Mouse (Mus musculus) midbrain, embryonic 15.5 days (tissue): ENCODE data around the gene Eif2b1. TPM values are rescaled to one million over a fixed set of nuclear protein-coding genes. Genes with fewer than 3 reads are reported as not detected.
"Not testable (repeated sequence)": the region's sequence is repeated elsewhere in the genome, so short reads cannot be mapped to it uniquely, and the experiment has no call there.

ENCODE experiments used
- ATAC-seq: fragments of 200-750 bp; cut with Nextera tagmentation; replicated peaks from 2 replicates; pipeline ENCODE4 v1.8.0; 2017; ENCODE audit warnings: moderate TSS enrichment
- H3K27ac ChIP-seq: fragments of 300-500 bp; sonication (generic); 2 replicates; pipeline ENCODE4 v1.5.1; 2015; ENCODE audit warnings: mild to moderate bottlenecking, inconsistent platforms
- H3K27me3 ChIP-seq: fragments of 300-500 bp; sonication (generic); replicated peaks from 2 replicates; pipeline ENCODE4 v1.6.1; 2015; ENCODE audit warnings: inconsistent platforms
- H3K36me3 ChIP-seq: fragments of 300-500 bp; sonication (generic); replicated peaks from 2 replicates; pipeline ENCODE4 v1.6.1; 2015; ENCODE audit warnings: inconsistent platforms
- H3K4me1 ChIP-seq: fragments of 300-500 bp; sonication (generic); 2 replicates; pipeline ENCODE4 v1.6.1; 2015; ENCODE audit warnings: inconsistent platforms
- H3K4me2 ChIP-seq: fragments of 300-500 bp; sonication (generic); 2 replicates; pipeline ENCODE4 v1.6.1; 2015; ENCODE audit warnings: inconsistent platforms, mild to moderate bottlenecking, moderate library complexity
- H3K4me3 ChIP-seq: fragments of 300-500 bp; sonication (generic); 2 replicates; pipeline ENCODE4 v1.5.1; 2015; ENCODE audit warnings: mild to moderate bottlenecking, inconsistent platforms
- H3K9ac ChIP-seq: fragments of 300-500 bp; sonication (generic); 2 replicates; pipeline ENCODE4 v1.6.1; 2015; ENCODE audit warnings: mild to moderate bottlenecking, inconsistent platforms
- H3K9me3 ChIP-seq: fragments of 300-500 bp; sonication (generic); 2 replicates; pipeline ENCODE4 v1.6.1; 2016; ENCODE audit warnings: inconsistent platforms
- WGBS: fragments of 180-500 bp; shearing (Covaris S2); methylation state at CpG from one replicate; pipeline ENCODE4 v1.1.7; 2015; ENCODE audit warnings: mixed read lengths; 5-methylcytosine and 5-hydroxymethylcytosine counted together
- polyA plus RNA-seq: library from polyadenylated mRNA; unstranded; fragments of >200 nt; fragmentation: Nextera tagmentation; extraction: Ambion mirVana; gene quantifications from 2 replicates; pipeline ENCODE4 v1.2.1, GENCODE M21; 2015

The Eif2b1 gene
- 62.6 and 63.4 TPM in 2 replicates for polyA plus RNA-seq

DNA sequence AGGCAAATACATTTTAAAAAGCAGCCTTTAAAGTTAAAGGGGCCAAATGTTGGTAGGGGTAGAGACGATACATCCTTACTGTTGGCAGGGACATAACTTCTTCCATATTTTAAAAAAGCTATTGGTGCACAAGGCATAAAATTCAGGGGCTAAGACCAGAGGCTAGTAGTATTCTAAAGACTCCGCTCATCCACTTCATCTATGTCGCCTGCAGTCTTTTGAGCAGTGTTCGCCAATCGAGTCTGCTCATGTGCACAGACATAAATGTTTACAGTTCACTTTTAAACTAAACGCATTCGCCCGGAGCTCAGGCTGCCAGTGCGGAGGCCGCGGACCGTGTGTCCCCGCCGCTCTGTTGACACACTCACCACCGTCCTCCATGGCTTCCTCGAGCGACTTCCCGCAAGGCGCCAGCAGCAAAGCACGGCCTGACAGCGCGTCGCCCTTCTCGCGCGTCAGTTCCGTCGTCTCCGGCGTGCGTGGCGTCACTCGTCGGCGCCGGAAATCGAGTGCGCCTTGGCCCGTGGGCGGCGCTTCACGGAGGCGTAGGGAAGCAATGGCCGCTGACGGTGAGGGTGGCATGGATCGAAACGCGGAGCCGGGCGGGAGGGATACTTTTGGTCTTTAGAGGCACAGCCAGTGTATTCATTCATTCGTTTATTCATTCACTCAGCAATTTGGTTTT, at the start of gene Eif2b1, which contains the start of gene Gtf2h3:
Eif2b1 (minus strand) TSS at position 499 of the 685 bp plus-strand sequence.
Gtf2h3 (plus strand) TSS at position 508 of the 685 bp plus-strand sequence.
- H3K4me3 ChIP-seq: peak within 1 kb of the TSS; percentile 78
- peak; percentile 93 for ATAC-seq

DNA sequence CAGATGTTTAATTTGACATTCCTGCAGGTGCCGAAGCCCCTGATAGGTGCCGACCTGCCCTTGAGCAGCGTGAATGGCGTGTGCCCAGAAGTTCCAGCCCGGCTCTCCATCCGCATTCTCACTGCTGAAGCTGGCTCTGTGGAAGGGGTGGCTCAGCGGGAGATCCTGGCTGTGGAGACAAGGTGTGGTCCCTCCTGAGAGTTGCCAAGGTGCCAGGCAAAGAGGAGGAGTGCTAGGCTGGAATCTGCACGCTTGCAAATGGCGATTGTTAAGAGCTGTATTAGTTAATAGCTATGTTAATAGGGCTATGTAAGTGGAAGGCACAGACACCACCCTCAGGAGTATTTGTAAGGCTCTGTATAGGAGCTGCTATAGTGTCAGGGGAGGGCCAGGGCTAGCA, 45.4 kb upstream of the Eif2b1 start:
- Histone ChIP-seq H3K4me2 (no peak overlapping the region), H3K27me3 (no peaks in the 10 kb centered on the region), H3K36me3 (0 out of 2 replicates have a peak, but pooled peaks cover 5% of the 10 kb centered on the region), H3K9ac (no peak overlapping the region), H3K4me1 (peaks cover 8% of the 10 kb centered on the region), H3K4me3 (no peak overlapping the region), H3K9me3 (no peaks in the 10 kb centered on the region), H3K27ac (no peak overlapping the region)
- 92% methylated on average over 9 of the region's 9 CpGs for WGBS
- ATAC-seq: no peak

More for the DNA sequence above, at the start of gene Eif2b1, which contains the start of gene Gtf2h3:
- 1% methylated on average over 51 of the region's 51 CpGs for WGBS
- Histone ChIP-seq H3K9ac (peak within 1 kb of the TSS; percentile 74), H3K4me2 (peak within 1 kb of the TSS; percentile 90), H3K9me3 (no peaks in the 10 kb centered on the region), H3K4me1 (peaks cover 25% of the 10 kb centered on the region), H3K27me3 (no peaks in the 10 kb centered on the region), H3K27ac (peak within 1 kb of the TSS; percentile 73), H3K36me3 (peaks cover 15% of the 10 kb centered on the region; the same call in 1 of the 2 replicates)

DNA sequence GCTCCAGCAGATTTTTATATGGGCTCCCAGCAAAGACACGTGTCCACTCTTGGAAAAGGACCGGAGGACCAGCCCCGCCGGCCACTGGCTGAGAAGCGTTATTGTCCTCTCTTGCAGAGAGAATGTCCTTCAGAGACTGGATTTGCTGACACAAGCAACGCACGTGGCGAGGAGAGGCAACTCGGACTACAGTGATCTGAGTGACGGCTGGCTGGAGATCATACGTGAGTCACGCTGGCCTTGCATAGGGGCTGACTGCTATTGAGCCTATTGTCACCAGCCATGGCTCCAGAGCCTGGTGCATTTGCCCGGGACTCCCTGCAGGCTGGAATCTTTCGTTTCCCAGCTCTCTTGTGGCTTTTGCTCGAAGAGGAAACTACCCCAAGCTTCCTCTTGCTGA, 44.0 kb upstream of the Eif2b1 start:
- H3K27me3 ChIP-seq: no peaks in the 10 kb centered on the region
- ATAC-seq: no peak
- H3K9me3 ChIP-seq: no peaks in the 10 kb centered on the region
- no peak overlapping the region for H3K9ac ChIP-seq
- peaks cover 5% of the 10 kb centered on the region; the same call in 1 of the 2 replicates for H3K36me3 ChIP-seq
- peaks cover 1% of the 10 kb centered on the region for H3K4me1 ChIP-seq
- no peak overlapping the region for H3K27ac ChIP-seq
- 85% methylated on average over 15 of the region's 15 CpGs for WGBS
- no peak overlapping the region for H3K4me3 ChIP-seq
- no peak overlapping the region for H3K4me2 ChIP-seq

DNA sequence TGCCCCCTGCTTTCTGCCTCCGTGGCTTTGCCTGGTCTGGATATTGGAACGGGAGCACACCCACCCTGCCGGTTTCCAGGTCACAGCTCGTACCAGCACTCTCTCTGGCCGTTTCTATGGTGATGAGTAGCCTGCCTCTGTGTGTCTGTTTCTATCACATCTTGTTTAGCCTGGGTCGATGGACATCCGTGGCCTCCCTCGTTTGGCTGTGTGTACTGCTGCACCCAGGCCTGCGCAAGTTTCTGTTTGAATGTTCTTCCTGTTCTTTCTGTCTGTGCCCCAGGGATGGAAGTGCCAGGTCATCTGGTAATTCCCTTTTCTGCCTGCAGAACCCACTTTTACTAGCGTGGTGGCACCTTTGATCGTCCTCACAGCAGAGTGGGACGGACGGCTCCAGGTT, 42.4 kb upstream of the Eif2b1 start:
- Histone ChIP-seq H3K27me3 (no peaks in the 10 kb centered on the region), H3K4me2 (no peak overlapping the region), H3K9me3 (no peaks in the 10 kb centered on the region), H3K36me3 (peaks cover 8% of the 10 kb centered on the region; the same call in 1 of the 2 replicates), H3K4me1 (no peaks in the 10 kb centered on the region), H3K9ac (no peak overlapping the region), H3K27ac (no peak overlapping the region), H3K4me3 (no peak overlapping the region)
- ATAC-seq: no peak
- 63% methylated on average over 13 of the region's 13 CpGs for WGBS

DNA sequence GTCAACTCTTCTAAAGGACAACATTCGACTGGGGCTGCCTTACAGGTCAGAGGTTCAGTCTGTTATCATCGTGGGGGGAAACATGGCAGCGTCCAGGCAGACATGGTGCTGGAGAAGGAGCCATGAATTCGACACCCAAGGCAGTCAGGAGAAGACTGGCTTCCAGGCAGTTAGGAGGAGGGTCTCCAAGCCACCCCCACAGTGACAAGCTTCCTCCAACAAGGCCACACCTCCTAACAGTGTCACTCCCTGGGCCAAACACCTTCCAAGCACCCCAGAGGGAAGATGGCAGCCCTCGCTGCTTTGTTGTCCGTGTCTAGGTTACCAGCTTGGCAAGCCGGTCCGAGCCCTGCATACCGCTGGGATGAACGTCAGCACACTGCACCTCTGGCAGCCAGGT, 39.8 kb upstream of the Eif2b1 start:
- H3K27ac ChIP-seq: no peak overlapping the region
- WGBS: 87% methylated on average over 10 of the region's 10 CpGs
- ATAC-seq: no peak

DNA sequence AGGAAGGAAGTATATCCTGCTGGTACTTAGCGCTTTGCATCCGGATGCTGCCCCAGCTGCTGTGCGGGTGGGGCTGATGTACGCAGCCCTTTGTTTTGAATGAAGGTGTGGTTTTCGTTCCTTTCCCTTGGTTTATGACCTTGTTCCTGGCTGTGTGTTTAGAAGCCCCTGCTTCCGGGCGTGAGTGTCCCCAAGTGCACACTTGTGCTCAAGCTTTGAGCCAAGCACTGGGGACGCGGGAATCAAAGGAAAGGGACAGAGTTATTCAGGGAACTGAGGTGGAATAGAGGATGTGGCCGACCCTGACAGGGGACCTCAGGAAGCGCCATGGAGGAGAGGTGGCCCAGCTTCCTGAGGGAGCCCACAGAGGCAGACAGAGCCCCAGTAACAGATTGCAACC, 35.8 kb upstream of the Eif2b1 start:
- no peak overlapping the region for H3K4me2 ChIP-seq
- no peaks in the 10 kb centered on the region for H3K27me3 ChIP-seq
- ATAC-seq: no peak
- H3K36me3 ChIP-seq: peaks cover 6% of the 10 kb centered on the region; the same call in 1 of the 2 replicates
- no peak overlapping the region for H3K27ac ChIP-seq
- H3K4me1 ChIP-seq: no peaks in the 10 kb centered on the region
- H3K4me3 ChIP-seq: no peak overlapping the region
- H3K9ac ChIP-seq: no peak overlapping the region
- no peaks in the 10 kb centered on the region for H3K9me3 ChIP-seq
- 95% methylated on average over 11 of the region's 11 CpGs for WGBS

More for the DNA sequence above, 39.8 kb upstream of the Eif2b1 start:
- Histone ChIP-seq H3K4me2 (no peak overlapping the region), H3K4me1 (no peaks in the 10 kb centered on the region), H3K27me3 (no peaks in the 10 kb centered on the region), H3K4me3 (no peak overlapping the region), H3K36me3 (peaks cover 8% of the 10 kb centered on the region; the same call in 1 of the 2 replicates), H3K9ac (no peak overlapping the region), H3K9me3 (no peaks in the 10 kb centered on the region)

DNA sequence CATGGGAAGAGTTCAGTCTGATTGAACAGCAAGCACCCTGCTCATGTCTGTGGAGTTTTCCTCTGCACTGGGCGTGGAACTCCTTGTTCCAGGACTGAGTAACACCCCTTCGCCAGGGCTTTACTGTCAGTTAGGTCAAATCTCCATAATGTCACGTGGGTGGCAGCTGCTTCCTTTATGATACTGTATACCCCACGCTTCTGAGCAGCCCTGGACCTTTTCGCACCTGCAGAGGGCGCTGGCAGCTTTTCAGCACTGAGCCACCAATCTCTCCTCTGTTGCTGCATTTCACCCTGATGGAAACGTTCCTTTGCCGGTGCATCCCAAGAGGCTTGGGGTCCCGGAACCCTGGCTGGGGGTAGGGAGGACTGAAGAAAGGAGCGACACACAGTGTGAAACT, 32.0 kb upstream of the Eif2b1 start:
- Histone ChIP-seq H3K9me3 (no peaks in the 10 kb centered on the region), H3K9ac (no peak overlapping the region), H3K27me3 (no peaks in the 10 kb centered on the region), H3K4me1 (no peaks in the 10 kb centered on the region), H3K4me3 (no peak overlapping the region), H3K36me3 (peaks cover 3% of the 10 kb centered on the region; the same call in 1 of the 2 replicates), H3K27ac (no peak overlapping the region), H3K4me2 (no peak overlapping the region)
- no peak for ATAC-seq
- 79% methylated on average over 10 of the region's 10 CpGs for WGBS

DNA sequence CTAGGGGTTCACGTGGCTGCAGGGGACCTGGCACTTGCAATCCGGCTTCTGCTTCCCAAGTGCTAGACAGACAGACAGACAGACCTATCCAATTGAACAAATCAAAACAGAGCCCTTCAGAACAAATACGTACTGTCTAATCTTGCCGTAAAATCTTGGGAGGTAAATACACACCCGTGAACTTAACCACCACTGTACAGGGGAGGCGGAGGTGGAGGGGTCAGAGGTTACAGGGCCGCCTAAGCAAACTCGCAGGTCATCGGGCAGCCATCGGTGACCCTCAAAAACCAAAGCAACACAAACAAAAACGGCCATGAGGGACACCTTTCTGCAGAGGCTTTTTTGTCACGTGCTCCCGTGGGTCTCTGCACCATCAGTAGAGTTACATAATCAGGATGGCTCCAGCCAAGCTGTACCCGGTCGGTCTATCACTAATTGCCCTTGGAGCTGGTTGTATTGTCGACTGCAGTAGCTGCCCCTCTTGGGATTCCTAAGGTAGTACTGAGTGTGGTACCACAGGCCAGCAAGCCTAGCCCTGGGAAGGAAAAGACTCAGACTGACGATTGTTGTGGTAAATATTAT, 26.2 kb upstream of the Eif2b1 start:
- Histone ChIP-seq H3K27ac (no peak overlapping the region), H3K36me3 (no peaks in the 10 kb centered on the region), H3K4me2 (no peak overlapping the region), H3K4me3 (no peak overlapping the region), H3K9ac (no peak overlapping the region), H3K4me1 (peaks cover under 1% of the 10 kb centered on the region), H3K9me3 (no peaks in the 10 kb centered on the region), H3K27me3 (no peaks in the 10 kb centered on the region)
- 89% methylated on average over 17 of the region's 17 CpGs for WGBS
- no peak for ATAC-seq

DNA sequence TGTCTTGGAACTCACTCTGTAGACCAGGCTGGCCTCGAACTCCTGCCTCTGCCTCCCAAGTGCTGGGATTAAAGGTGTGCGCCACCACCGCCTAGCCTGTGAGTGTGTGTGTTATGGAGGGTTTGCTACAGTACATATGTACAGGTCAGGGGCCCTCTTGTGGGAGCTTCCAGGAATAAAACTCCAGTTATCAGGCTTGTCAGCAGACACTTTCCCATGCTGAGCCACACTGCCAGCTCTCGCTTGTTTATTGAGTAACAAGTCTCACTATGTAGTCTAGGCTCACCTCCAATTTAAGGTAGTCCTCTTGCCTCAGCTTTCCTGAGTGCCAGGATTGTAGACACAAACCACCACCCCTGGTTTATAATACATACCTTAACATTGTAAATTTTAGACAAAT, 25.4 kb upstream of the Eif2b1 start:
- H3K27me3 ChIP-seq: no peaks in the 10 kb centered on the region
- no peaks in the 10 kb centered on the region for H3K36me3 ChIP-seq
- H3K9me3 ChIP-seq: no peaks in the 10 kb centered on the region
- no peak overlapping the region for H3K9ac ChIP-seq
- no peak overlapping the region for H3K27ac ChIP-seq
- H3K4me3 ChIP-seq: no peak overlapping the region
- H3K4me2 ChIP-seq: no peak overlapping the region
- H3K4me1 ChIP-seq: peaks cover 9% of the 10 kb centered on the region
- 87% methylated on average over 4 of the region's 4 CpGs for whole genome bisulfite sequencing
- no peak for ATAC-seq

DNA sequence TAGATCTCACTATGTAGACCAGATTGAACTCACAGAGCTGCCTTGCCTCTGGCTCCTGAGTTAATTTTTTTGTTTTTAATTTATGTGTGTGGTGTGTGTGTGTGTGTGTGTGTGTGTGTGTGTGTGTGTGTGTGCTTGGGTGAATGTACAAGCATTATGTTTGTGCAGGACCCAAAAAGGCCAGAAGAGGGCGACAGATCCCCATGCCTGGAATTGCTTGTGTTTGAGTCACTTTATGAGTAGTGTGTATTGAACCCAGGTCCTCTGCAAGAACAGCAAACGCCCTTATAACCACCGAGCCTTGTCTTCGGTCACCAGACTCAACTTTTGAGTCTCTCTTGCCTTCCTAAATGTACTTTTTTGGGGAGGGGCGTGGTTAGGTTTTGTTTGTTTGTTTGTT, 23.4 kb upstream of the Eif2b1 start:
- Histone ChIP-seq H3K4me3 (no peak overlapping the region), H3K27ac (no peak overlapping the region), H3K4me1 (peaks cover 19% of the 10 kb centered on the region), H3K9ac (no peak overlapping the region), H3K4me2 (no peak overlapping the region), H3K27me3 (no peaks in the 10 kb centered on the region), H3K9me3 (no peaks in the 10 kb centered on the region), H3K36me3 (no peaks in the 10 kb centered on the region)
- no peak for ATAC-seq
- WGBS: 73% methylated on average over 5 of the region's 5 CpGs

DNA sequence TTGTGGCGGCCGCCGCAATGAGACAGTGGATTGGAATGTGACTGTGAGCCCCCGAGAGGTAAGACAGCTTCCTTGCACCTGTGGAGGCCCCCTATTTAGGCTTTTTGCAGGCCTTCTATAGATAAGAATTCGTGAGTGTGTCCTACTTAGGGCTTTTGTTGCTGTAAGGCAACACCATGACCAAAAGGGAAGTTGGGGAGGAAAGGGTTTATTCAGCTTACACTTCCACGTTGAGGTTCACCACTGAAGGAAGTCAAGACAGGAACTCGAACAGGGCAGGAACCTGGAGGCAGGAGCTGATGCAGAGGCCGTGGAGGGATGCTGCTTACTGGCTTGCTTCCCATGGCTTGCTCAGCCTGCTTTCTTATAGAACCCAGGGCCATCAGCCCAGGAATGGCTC, 20.8 kb upstream of the Eif2b1 start:
- not testable (repeated sequence) for H3K27ac ChIP-seq, H3K9me3 ChIP-seq, ATAC-seq, H3K27me3 ChIP-seq, H3K9ac ChIP-seq
- Histone ChIP-seq H3K36me3 (peaks cover 14% of the 10 kb centered on the region), H3K4me1 (peaks cover 19% of the 10 kb centered on the region), H3K4me3 (peak overlapping the region; percentile 91; the same call in 1 of the 2 replicates), H3K4me2 (peak overlapping the region; percentile 98)
- WGBS: 68% methylated on average over 8 of the region's 8 CpGs

DNA sequence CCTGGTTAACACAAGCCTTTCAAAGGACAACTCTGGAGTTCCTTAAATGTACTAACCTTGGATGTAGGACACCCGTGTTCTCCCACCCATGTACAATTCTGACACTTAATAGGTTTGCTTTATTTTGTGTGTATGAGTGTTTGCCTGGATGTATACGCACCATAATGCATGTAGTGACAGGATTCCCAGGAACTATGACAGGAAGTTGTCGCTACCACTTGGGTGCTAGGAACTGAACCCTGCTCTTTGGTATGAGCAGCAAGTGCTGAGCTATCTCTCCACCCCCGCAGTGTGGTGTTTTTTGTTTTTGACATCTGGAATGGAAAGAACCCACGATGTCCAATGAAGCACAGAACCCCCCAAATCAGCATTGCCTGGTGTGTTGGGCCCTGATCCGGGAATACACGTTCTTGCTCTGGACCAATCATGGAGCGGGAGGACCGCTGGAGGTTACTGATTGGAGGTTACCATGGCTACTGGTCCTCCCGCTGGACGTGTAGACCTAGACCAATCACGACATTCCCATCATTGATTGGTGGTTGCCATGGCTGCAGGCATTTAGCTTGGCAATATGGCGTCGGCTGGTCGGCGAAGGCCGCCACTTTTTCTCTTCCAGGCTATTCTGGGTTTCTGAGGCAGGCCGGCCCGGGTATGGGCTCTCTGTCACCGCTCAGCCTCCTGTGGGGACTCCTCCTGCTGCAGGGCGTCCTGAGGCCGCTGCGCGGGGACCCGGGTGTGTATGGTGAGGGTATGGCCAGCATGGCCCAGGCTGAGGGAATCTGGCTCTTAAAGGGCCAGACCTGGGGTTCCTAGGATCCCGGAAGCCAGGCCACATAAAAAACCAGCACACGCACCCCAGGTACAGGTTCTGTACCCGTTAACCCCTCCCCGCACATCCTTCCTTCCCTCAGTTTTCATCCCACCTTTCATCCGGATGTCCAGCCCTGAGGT, 19.6 kb upstream of the Eif2b1 start:
- peaks cover 19% of the 10 kb centered on the region for H3K4me1 ChIP-seq
- peak; percentile 100 for ATAC-seq
- H3K36me3 ChIP-seq: peaks cover 26% of the 10 kb centered on the region
- H3K9ac ChIP-seq: peak overlapping the region; percentile 77
- H3K27ac ChIP-seq: peak overlapping the region; percentile 64
- peak overlapping the region; percentile 91 for H3K4me3 ChIP-seq
- H3K4me2 ChIP-seq: peak overlapping the region; percentile 98
- H3K27me3 ChIP-seq: no peaks in the 10 kb centered on the region
- 7% methylated on average over 30 of the region's 30 CpGs for WGBS
- no peaks in the 10 kb centered on the region for H3K9me3 ChIP-seq
